Mouse (Mus musculus) cerebellum, postnatal 36 days (tissue): ENCODE measurements around the gene Shank3.

ENCODE experiments used
- DNase-seq, 2 experiments: peaks; one replicate each; pipeline ENCODE4 v3.0.0; 2021 to 2022; ENCODE audit warnings: mixed read lengths in 2 of 2

Gene Shank3

DNA sequence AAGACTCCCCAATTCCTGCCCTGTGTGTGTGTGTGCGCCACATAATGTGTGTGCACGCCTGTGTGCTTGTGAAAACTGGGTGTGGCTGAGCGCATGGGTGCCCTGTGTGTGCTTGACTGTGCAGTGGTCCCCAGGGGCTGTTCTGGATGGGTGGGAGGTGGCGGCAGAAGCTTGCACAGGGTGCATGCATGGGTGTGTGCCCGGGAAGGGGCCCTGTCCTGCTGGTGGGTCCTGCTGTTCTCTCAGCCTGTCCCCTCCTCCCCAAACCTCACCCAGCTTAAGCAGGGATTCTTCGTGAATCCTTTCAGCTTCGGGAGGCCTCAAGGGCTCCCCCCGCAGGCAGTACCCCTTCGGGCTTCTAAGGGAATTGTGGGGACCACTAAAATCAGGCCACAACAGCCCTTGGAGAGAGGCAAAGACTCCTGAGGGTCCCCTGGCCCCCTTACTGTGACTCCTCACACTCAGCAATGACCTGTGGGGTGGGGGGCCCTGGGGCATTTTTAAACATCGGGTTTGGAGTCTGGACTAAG, 59.8 kb downstream of the Shank3 start:
- DNase-seq = no peak

DNA sequence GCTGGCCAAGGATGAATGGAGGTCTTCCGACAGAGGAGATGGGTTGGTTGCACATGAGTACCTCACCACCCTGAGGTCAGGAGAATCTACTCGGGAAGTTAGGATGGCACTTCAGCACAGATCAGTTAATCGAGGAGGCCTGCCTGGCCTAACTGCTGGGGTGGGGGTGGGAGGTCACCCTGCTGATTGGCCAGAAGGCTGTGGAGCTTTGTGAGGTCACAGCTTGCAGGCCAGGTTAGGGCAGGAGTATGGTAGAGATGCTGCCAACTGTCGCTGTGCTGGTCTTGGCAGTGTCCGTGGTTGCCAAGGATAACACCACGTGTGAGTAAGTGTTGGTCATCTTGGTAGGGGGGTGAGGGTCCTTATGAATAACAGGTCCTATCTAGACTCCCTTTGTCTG, 68.7 kb downstream of the Shank3 start, which contains the start of gene Acr:
TSS of gene Acr (plus strand) at position 213 of the 400 bp plus-strand sequence.
- no peak for DNase-seq

DNA sequence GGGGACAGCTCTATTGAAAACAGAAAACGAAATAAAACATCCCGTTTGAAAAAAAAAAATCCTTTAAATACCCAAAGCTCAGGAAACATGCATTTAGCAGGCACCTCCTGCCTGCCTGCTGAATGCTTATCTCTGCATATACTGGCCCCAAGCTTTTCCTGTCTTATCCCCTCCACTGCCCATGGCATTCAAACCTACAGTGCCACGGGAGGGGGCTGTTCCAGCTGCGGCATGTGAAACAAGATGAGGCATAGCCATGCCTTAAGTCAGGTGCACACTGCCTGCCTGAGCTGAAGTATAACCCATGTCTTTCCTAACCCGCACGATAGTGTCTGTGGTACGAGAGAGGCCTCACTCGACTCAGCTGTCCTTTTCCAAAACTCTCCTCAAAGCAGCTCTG, 72.7 kb downstream of the Shank3 start:
- DNase-seq = no peak

DNA sequence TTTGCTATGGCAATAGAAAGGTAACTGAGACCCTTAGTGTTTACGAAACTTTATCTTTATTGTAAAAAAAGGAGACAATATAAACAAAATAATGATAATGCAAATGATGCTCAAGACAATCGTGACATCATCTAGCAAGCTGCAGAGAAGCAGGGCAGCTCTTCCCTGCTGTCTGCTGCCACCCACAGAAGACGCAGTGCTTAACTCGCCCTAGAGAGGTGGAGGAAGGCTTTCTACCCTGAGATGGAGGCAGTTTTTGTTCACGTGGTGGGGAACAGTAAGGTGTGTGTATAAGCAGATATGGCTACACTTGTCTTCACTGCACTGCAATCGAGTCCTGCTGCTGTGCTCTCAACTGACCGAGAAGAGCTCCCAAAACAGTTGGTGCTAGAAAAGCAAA, 83.1 kb downstream of the Shank3 start:
- DNase-seq = no peak

DNA sequence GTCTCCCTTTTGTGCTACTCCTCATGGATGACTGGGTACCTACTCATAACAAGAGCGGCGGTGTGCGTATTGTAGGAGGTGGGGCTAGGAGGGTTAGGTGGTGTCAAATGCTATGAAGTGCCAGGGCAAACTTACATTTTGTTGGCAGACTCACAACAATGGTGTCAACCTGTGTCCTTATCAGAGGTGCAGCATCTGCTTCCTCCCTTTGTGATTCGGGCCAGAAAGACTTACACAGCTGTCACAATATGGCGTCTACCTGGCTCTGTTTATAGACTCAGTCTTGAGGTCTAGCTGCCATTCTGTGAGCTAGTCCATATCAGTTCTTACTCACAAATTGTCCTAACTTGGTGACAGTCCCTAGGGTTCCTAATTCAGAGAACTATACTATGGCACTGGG, 85.7 kb downstream of the Shank3 start:
- DNase-seq = no peak

DNA sequence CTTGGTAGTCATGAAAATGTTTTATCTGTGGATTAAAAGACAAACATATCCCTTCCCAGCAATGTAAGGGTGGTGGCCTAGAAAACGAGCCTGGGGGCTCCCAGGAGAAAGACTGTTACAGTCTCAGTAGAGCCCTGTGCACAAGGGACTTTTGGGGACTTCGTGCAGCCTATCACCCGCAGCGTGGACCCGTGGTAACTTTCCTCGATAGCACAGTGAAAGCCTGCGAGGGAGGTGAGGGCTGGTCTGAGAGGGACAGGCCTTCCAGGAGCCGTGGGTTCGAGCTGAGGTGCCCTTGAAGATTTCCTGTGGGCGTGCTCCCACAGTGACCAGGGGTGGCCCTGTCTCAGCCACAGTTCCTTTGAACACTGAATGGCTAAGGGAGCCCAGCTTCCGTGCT, 86.2 kb downstream of the Shank3 start:
- DNase-seq = no peak

DNA sequence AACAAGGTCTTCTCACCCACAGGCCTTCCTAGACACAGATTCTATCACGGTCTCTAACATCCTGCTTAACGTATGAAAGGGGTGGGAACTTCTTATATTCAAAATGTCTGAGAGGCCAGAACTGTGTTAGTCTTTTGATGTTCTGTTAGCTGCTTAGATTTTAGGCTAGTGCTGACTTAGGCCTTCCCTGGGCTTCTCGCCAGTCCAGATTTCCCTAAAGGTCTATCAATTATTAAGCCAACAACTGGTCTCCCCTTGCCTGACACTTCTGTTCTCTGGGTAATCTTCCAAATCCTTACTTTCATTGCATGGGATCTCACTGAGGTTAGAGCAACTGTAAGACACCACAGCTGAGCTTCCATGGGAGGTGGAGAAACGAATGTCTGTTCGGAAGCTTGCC, 89.7 kb downstream of the Shank3 start:
- DNase-seq = no peak

DNA sequence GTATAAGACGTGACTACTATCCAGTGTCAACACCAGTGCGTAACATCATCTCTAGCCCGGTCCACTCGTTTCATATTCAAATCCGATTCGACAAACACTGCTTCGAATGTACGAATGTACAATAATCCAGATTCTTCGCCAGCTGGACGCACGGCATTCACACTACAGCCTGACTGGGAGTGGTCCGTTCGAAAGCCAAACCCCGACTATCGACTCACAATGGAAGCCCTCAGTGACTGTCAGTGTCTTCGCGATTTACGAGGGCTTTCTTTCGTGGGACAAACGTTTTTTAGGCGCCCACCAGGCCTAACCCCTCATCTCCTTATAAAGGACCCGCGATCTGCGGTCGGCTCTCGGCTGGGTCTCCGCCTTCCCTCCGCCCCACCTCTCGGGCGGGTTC, 91.9 kb downstream of the Shank3 start:
- DNase-seq = no peak

DNA sequence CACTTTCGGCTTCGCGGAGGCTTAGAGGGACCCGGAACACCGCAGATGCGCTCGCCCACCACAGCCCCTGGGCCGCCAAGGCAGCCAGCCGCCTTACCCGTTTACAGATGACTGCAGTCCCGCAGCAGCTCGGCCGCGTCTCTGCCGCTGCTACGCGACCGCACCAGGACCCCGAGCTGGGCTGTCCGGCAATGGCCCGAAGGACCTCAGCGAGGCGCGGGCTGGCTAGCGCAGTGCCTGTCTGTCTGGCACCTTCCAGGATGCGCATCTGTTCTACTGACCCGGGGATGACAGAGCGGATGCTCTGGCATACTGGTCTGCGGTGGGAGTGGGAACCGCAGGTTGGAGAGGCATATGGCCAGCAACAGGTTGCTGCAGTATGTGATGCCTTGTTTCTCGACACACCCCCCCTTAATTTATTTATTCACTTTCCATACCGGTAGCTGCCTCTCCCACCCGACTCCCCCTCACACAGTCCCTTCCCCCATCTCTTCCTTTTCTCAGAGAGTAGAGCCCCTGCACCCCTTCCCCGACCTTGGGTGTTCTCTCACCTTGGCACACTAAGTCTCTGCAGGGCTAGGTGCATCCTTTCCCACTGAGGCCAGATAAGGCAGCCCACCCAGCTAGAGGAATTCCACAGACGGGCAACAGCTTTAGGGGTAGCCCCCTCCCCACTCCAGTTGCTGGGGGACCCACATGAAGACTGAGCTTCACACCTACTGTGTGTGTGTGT, 92.5 kb downstream of the Shank3 start, which contains the start of gene Rabl2:
TSS of gene Rabl2 (minus strand) at position 201 of the 733 bp plus-strand sequence.
- peak; percentile 82 to 84 for DNase-seq

DNA sequence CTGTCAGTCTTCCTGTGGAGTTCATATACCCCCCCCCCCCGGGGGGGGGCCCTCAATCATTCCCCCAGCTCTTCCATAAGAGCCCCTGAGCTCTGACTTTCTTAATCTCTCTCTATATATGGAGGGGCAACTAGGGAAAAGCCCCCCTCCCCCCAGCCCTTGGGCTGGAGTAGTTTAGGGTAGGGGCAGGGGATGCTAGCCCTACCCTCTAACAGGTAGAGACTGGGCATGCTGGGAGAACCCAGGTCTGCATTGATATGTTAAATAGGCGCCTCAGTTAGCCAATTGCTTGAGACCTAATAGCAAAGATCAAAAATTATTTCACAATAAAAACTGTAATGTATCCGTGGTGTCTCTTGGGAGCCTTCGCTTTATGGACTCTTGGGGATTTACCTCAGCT, 93.1 kb downstream of the Shank3 start:
- no peak for DNase-seq

DNA sequence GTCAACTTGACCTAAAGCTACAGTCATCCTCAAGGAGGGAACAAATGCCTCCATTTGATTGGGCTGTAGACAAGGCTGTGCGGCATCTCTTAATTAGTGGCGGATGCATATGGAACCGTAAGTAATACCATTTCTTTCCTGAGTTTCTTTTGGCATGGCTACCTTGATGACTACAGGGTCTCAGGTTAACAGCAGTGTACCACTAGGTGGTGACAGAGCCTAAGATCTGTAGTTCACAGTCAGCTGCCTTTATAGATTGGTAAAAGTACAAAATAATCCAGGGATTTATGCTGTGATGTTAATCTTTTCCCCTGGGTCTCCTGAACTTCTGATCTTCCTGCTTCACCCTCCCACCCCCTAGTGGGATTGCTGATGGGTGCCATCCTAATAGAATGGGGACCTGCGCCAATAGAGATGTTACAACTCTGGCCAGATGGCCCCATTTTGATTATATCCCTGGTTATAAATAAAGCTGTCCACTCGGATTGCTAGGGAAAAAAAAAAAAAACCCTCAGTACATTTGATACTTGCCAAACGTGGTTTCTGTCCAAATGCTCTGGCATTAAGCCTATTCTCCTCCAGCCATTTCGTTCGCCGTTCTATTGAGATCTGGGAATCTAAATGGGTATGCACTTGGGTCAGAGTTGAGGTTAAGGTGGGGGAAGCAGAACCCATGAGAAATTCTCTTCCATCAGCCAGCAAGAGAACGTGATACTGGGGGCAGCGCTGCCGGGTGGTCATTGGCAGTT, 106.6 kb downstream of the Shank3 start:
- DNase-seq = no peak

DNA sequence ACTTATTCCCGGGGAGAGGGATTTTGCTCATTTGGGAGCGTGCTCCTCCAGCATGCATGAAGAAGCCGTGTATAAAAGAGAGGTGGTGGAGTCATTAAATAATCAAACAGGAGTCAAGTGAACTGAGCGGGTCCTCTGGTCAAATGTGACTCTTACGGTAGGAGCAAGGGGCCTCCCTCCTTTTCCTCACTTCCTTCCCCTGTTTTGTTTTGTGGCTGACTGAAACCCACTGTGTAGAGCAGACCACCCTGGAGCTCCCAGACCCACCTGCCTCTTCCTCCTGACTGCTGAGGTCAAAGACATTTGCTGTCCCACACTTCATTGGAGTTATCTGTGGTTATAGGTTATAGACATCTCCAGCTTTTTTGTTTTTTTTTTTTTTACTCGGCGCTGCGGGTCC, 108.1 kb downstream of the Shank3 start:
- DNase-seq = no peak

DNA sequence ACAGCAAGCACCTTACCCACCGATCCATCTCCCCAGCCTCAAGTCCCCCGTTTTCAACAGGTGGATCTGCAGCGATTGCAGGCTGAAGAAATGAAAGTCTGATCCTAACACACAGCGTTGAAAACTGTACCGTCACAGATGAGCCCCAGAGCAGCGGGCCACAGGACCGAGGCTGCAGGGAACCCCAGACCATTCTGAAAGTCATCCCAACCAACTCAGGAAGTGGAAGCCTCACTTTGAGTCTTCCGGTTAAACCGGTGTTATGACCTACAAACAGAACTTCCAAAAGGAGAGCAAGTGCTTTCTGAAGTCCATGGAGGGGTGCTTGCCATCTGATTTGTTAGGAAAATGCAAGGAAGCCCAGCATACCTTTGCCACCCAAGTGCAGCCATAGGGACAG, 108.5 kb downstream of the Shank3 start:
- DNase-seq = no peak
